17 mouse cellular contexts compared by ENCODE assay signal in genomic region chr17:45829571-45829970, GRCm38 (mm10).
"Had no signal": no experiment of that assay in that cellular context is flagged by ENCODE, and none has a peak within 500 bp of the region (broad histone marks: within the 10 kb centered on the region; RNA-seq: fewer than 3 reads in every experiment).

No protein-coding gene starts in this region.

- DNase-seq: lung, adult 2 months; lung, postnatal 14 days; lung, postnatal 36 days; right cerebral cortex, postnatal 14 days; thymus, adult 2 months; thymus, postnatal 25 days; thymus, postnatal 4 days had no signal

- ATAC-seq: lung, postnatal 0 days; midbrain, embryonic 13.5 days; midbrain, embryonic 15.5 days had no signal

- H3K27ac ChIP-seq: lung, embryonic 15.5 days; macrophage; midbrain, embryonic 13.5 days; midbrain, embryonic 15.5 days; neural tube, embryonic 12.5 days; stomach, embryonic 15.5 days; stomach, postnatal 0 days had no signal

- H3K9ac ChIP-seq: lung, embryonic 15.5 days; midbrain, embryonic 13.5 days; midbrain, embryonic 15.5 days; neural tube, embryonic 12.5 days; stomach, embryonic 15.5 days had no signal

- H3K4me3 ChIP-seq: lung, embryonic 15.5 days; megakaryocyte, embryonic 14.5 days; midbrain, embryonic 13.5 days; midbrain, embryonic 15.5 days; neural tube, embryonic 12.5 days; stomach, embryonic 15.5 days had no signal

- H3K27me3 ChIP-seq: lung, embryonic 15.5 days; midbrain, embryonic 13.5 days; midbrain, embryonic 15.5 days; neural tube, embryonic 12.5 days; stomach, embryonic 15.5 days had no signal

- H3K36me3 ChIP-seq: lung, embryonic 15.5 days; midbrain, embryonic 13.5 days; midbrain, embryonic 15.5 days; neural tube, embryonic 12.5 days; stomach, embryonic 15.5 days had no signal

- H3K4me2 ChIP-seq: lung, embryonic 15.5 days; midbrain, embryonic 11.5 days; midbrain, embryonic 13.5 days; midbrain, embryonic 15.5 days; neural tube, embryonic 12.5 days; stomach, embryonic 15.5 days had no signal

- H3K9me3 ChIP-seq: lung, embryonic 15.5 days; midbrain, embryonic 13.5 days; midbrain, embryonic 15.5 days; neural tube, embryonic 12.5 days had no signal
